Mouse (Mus musculus): ENCODE measurements around the gene Slc47a1.

Slc47a1 gene

DNA sequence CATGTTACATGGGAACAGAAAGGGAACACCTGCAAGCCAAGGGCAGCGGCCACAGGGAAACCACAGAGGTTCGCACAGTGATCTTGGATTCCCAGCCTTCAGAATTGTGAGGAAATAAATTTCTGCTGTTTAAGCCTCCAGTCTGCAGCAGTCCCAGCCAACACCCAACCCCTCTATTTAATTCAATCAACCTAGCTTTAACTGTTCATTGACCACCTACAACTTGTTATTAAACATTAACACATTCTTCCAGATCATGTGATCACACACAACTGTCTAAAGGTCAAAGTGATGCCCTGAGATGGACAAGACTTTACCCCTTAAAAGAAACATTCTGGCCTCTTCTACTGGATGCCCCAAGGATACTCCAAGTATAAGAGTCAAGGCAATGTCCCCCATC is 9.5 kb downstream of the Slc47a1 start:
- DNase-seq (ENCODE audit: low spot score in 2 of 2): no peak

DNA sequence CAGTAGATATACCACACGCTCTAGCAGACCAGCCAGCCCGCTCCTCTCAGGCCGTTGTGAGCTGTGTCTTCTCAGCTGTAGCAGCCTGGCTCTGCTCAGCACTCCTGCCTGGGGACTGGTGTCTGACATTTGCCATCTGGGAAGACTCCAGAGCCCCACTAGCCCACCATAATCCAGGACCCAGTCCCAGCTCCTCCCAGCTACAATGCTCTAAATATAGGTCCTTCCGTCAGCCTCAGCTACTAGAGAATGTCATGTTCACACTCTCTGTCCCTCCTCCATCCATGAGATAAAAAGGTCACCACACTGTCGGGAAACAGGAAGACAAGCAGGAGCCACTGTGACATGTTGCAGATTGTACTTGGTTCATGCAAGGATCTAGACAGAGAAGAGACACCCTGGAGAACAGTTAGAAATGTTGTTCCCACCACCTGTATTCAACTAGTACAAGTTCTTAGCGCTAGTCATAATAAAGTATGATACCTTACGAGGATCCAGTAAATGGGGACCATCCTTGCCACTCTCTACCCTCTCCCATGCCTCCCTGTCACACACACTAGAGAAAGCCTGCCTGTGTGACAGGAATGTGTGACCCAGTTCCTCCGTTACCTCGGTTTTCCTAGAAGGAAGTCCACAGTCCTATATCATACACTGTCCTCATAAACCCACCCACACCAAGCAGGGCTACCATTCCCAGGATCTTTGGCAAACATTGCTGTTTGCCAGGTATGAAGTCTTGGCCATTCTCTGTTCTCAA is 11.4 kb downstream of the Slc47a1 start:
- DNase-seq (ENCODE audit: low spot score in 2 of 2): no peak

- no peak for DNase-seq (ENCODE audit: low spot score in 2 of 2)
These were observed 12.2 kb downstream of the Slc47a1 start for GRCm38 (mm10) chr11:61365938-61366337.

DNA sequence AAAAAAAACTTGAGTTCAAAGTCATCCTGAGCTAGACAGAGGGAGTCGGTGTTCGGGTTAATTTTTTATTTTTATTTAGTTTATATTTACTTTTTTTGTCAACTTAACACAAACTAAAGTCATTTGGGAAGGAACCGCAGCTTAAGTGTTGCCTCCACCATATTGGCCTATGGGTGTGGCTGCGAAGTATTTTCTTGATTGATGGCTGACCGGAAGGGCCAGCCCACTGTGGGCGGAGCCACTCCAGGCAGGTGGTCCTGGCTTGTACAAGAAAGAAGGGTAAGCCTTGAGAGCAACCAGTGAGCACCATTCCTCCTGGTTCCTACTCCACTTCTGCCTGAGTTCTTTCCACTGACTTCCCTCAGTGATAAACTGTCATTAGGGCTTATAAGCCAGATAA is 14.0 kb downstream of the Slc47a1 start:
- no peak for DNase-seq (ENCODE audit: low spot score in 2 of 2)

DNA sequence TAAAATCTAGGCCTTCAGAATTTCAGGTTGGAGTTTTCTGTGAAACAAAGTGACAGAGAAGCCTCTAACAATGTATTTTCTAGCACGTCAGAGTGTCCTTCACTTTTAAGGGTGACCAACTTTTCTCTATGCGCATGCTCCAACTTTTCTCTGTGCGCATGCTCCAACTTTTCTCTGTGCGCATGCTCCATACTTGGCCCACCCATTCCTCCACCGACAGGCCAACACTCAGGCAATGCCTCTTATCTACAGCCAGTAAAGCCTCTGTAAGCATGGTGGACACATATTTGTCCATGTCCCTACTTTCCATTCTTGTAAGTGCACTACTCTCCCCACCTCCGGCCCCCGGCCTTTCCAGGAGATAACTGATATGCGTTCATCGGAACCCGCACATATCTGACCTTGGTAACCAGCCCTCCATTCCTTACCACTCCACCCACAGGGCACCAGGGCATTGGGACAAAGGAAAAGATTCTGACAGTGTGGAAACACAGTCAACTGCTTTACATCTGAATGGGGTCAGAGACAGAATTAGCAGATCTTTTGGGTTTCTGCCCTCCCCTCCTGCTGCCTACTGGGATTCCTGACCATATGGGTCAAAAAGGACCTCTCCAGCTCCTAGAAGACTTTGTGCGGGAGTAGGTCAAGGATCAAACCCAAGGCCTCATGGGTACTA is 16.5 kb downstream of the Slc47a1 start:
- DNase-seq (ENCODE audit: low spot score in 2 of 2): no peak

DNA sequence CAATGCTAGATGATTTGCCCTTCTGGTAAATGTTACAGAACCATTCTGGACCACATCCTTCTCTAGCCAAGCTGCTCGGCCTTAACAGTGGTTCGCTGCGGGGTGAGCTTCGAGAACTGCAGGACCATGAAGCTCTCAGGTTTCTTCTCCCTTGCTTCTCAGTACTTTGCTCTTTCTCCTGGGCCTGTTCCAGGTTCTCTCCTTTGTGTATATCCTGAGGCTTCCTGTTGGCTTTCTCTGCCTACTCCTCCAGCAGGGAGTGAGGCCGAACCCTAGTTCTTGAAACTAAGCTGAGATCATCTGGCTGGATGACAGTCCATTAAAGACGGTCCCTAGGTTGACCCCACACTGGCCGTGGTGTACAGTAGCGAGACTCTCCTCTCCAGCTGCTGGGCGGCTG is 21.5 kb downstream of the Slc47a1 start:
- DNase-seq (ENCODE audit: low spot score in 2 of 2): no peak

GRCm38 (mm10) chr11:61356111-61356510 is 22.0 kb downstream of the Slc47a1 start:
- DNase-seq (ENCODE audit: low spot score in 2 of 2): no peak

DNA sequence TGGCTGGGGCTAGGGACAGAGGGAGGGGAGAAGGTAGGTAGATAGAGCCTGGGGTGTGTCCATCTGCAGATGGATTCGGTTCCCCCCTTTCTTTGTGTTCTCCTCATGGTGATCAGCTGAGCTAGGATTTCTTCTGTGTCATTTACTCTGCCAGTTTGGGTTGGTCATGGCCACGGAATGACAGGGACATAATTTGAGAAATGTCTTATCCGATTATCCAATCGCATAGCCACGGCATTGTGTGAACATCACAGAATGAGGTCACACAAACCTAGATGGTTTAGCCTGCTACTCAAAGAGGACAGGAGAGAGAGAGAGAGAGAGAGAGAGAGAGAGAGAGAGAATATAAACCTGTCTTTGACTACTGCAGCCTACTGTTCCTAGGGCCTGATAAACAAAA is 22.8 kb downstream of the Slc47a1 start:
- no peak for DNase-seq (ENCODE audit: low spot score in 2 of 2)

GRCm38 (mm10) chr11:61354346-61354745 is 23.8 kb downstream of the Slc47a1 start:
- DNase-seq (ENCODE audit: low spot score in 2 of 2): no peak

- DNase-seq (ENCODE audit: low spot score in 2 of 2): no peak
These were observed 25.1 kb downstream of the Slc47a1 start for GRCm38 (mm10) chr11:61353038-61353437.

DNA sequence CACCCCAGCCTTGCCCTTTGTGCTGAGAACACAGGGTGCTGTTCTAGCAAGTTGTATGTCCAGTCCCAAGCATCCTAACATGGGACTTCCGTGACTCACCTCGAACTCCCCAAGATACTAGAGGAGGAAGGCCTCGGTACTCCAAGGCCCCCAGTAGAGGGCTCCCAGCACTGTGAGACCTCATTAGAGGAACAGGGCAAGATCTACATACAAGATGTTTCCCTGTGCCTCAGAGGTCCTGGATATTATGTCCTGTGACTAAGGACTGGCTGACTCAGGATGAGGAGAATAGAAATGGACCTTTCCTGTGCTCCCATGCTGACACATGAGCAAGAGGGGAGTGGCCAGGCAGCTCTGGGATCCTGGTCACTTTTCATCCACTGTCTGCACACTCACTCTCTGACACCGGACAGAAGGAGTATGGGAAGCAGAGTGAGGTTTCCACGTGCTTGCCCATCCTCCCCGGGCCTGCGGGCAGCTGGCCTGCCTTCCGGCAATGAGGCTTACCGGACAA is 25.9 kb downstream of the Slc47a1 start:
- no peak for DNase-seq (ENCODE audit: low spot score in 2 of 2)

GRCm38 (mm10) chr11:61349337-61349736 is 28.8 kb downstream of the Slc47a1 start:
- DNase-seq (ENCODE audit: low spot score in 2 of 2): peak; percentile 39 to 68

DNA sequence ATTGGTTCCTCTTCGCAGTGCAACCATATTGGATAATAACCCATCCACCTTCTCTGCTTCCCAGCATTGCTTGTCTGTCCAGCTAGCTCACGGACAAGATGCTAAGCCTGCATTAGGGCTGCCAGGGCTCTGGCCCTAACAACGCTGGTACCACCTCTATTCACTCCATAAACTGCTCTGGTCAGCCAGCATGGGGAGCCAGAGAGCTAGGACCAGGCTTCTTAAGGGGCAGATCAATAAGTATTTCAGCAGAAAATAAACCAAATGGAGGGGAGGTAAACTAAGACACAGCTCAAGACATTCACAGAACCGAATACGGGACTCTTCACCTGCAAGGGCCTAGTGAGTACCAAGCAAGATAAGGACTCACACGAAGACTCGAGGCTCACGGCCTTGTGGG is 32.0 kb downstream of the Slc47a1 start:
- no peak for DNase-seq (ENCODE audit: low spot score in 2 of 2)

DNA sequence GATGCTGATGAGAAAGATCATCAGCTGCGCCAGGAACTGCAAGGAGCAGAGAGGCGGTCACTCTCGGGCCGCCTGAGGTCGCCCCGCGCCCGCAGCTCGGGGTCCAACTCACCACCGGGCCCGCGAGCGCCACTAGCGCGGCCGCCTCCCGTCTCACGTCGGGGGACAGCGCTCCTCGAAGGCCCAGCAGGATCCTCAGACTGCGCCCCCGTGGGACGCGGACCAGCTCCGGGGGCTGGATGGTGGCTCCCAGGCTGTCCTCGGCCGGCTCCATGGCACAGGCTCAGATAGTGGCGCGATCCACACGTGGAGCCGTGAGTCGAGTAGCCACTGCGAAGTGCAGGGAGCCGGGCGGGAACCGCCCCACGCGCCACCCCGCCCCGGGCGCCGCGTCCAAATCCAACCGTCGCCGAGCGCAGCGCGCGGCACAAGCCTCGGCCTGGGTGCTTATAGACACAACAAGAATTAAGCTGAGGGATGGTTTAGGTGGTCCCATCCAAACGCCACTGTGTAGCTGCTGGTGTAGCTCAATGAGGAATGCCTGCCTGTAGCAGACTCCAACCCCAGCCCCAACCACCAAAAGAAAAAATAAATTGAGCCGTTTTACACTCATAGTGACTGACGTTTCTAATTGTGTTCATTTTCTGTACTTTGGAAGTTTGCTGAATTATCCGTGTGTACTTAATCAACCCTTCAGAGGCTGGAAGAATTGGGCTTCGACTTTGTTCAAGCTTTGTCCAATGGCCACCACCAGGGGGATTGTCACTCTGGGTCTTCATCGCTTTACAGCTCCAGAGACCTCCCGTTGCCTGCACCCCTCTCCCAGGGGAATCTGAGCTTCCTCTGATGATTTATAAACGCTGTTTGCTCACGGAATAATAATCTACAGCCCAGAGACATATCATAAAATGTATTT is 35.4 kb downstream of the Slc47a1 start, which contains the start of gene Slc47a2:
Gene Slc47a2, minus strand, starts transcription at position 356 of the 916 bp plus-strand sequence.
- no peak for DNase-seq (ENCODE audit: low spot score in 2 of 2)

GRCm38 (mm10) chr11:61341971-61342370 is 36.2 kb downstream of the Slc47a1 start:
- DNase-seq (ENCODE audit: low spot score in 2 of 2): no peak

GRCm38 (mm10) chr11:61341233-61341632 is 36.9 kb downstream of the Slc47a1 start:
- no peak for DNase-seq (ENCODE audit: low spot score in 2 of 2)

DNA sequence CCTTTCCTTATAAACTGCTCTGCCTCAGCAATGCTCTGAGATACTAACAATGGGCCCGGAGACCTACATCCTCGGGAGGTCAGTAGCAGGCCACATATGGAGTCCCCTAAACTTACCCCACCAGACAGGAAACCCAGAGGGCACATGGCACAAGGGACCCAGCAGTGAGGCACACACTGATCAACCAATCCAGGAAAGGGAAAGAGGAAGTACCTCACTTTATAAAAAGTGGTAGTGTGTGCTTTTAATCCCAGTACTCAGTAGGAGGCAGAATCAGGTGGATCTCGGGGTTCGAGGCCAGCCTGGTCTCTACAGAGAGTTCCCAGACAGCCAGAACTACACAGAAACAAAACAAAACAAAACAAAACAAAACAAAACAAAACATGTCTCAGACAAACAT is 37.8 kb downstream of the Slc47a1 start:
- no peak for DNase-seq (ENCODE audit: low spot score in 2 of 2)

DNA sequence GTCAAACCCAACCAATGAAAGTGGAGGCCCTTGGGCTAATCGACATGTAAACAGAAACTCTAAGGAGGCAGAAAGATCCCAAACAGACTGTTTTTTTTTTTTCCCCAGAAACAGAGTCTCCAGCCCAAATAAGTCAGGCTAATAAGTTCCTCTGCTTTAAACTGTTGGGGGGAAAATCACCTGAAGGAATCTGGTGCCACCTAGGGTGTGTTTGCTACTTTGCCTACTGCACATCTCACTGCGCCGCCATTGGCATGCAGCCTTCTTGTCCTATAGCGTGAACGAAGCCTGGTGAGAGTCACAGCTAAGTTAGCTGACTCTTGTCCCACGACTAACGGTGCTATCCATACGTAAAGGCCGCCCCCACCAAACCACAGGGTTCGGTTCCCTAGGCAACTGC is 40.6 kb downstream of the Slc47a1 start:
- DNase-seq (ENCODE audit: low spot score in 2 of 2): no peak

- DNase-seq (ENCODE audit: low spot score in 2 of 2): no peak
These were observed 57.0 kb downstream of the Slc47a1 start for GRCm38 (mm10) chr11:61320904-61321687.

GRCm38 (mm10) chr11:61319923-61320567 is 58.1 kb downstream of the Slc47a1 start:
- DNase-seq (ENCODE audit: low spot score in 2 of 2): no peak
